Mouse (Mus musculus): ENCODE results near the gene Pin1.
"Not testable (repeated sequence)": the region's sequence is repeated elsewhere in the genome, so short reads cannot be mapped to it uniquely, and the experiment has no call there.

The Pin1 gene

GRCm38 (mm10) chr9:20651602-20652259, at the start of gene Pin1:
Pin1 (plus strand) TSS chr9:20652095.
- peak; percentile 99 for DNase-seq (ENCODE audit: low spot score)

- no peak for DNase-seq (ENCODE audit: low spot score)
Observed at GRCm38 (mm10) chr9:20606269-20606668, 45.6 kb upstream of the Pin1 start.

GRCm38 (mm10) chr9:20607100-20607974, 44.6 kb upstream of the Pin1 start:
- DNase-seq (ENCODE audit: low spot score): peak; percentile 93

GRCm38 (mm10) chr9:20609831-20610464, 41.9 kb upstream of the Pin1 start:
- DNase-seq (ENCODE audit: low spot score): no peak

- no peak for DNase-seq (ENCODE audit: low spot score)
Observed at GRCm38 (mm10) chr9:20611976-20612375, 39.9 kb upstream of the Pin1 start.

GRCm38 (mm10) chr9:20616685-20617084, 35.2 kb upstream of the Pin1 start:
- DNase-seq (ENCODE audit: low spot score): no peak

GRCm38 (mm10) chr9:20631332-20631731, 20.6 kb upstream of the Pin1 start:
- no peak for DNase-seq (ENCODE audit: low spot score)

- DNase-seq (ENCODE audit: low spot score): not testable (repeated sequence)
Observed at GRCm38 (mm10) chr9:20635676-20636075, 16.2 kb upstream of the Pin1 start.

GRCm38 (mm10) chr9:20636256-20636655, 15.6 kb upstream of the Pin1 start:
- no peak for DNase-seq (ENCODE audit: low spot score)

- DNase-seq (ENCODE audit: low spot score): no peak
Observed at GRCm38 (mm10) chr9:20636790-20637189, 15.1 kb upstream of the Pin1 start.

GRCm38 (mm10) chr9:20638552-20638951, 13.3 kb upstream of the Pin1 start:
- DNase-seq (ENCODE audit: low spot score): no peak

GRCm38 (mm10) chr9:20639486-20639885, 12.4 kb upstream of the Pin1 start:
- no peak for DNase-seq (ENCODE audit: low spot score)

- no peak for DNase-seq (ENCODE audit: low spot score)
Observed at GRCm38 (mm10) chr9:20641501-20641900, 10.4 kb upstream of the Pin1 start.

- peak; percentile 98 for DNase-seq (ENCODE audit: low spot score)
Observed at GRCm38 (mm10) chr9:20642101-20642895, 9.6 kb upstream of the Pin1 start, which contains the start of gene Ubl5. Ubl5 (plus strand) TSS chr9:20642878.

GRCm38 (mm10) chr9:20642896-20643466, 8.9 kb upstream of the Pin1 start:
- DNase-seq (ENCODE audit: low spot score): peak; percentile 96

- DNase-seq (ENCODE audit: low spot score): no peak
Observed at GRCm38 (mm10) chr9:20643781-20644180, 8.1 kb upstream of the Pin1 start.

GRCm38 (mm10) chr9:20644360-20645081, 7.4 kb upstream of the Pin1 start, which contains the start of gene Fbxl12:
Fbxl12 (minus strand) TSS chr9:20644767.
- DNase-seq (ENCODE audit: low spot score): peak; percentile 92

GRCm38 (mm10) chr9:20645121-20645520, 6.8 kb upstream of the Pin1 start:
- no peak for DNase-seq (ENCODE audit: low spot score)

- DNase-seq (ENCODE audit: low spot score): peak; percentile 33
Observed at GRCm38 (mm10) chr9:20652260-20652658, 364 bp downstream of the Pin1 start.

- no peak for DNase-seq (ENCODE audit: low spot score)
Observed at GRCm38 (mm10) chr9:20653859-20654258, 2.0 kb downstream of the Pin1 start.

- DNase-seq (ENCODE audit: low spot score): no peak
Observed at GRCm38 (mm10) chr9:20657546-20657945, 5.7 kb downstream of the Pin1 start.

Data from embryo, embryonic 10.5 days (tissue).